Mouse (Mus musculus) limb, embryonic 14.5 days (tissue): ENCODE measurements around the gene Pced1b. TPM values are rescaled to one million over a fixed set of nuclear protein-coding genes. Genes with fewer than 3 reads are reported as not detected.

Experiments
- ATAC-seq: fragments of 200-750 bp; cut with Nextera tagmentation; 2 replicates; pipeline ENCODE4 v1.8.0; 2017; ENCODE audit warnings: low read depth, moderate number of reproducible peaks, moderate TSS enrichment; ENCODE audit not compliant: low FRiP score
- DNase-seq: peaks from one replicate; pipeline ENCODE4 v3.0.0-alpha.2; 2015; ENCODE audit warnings: low spot score
- H3K27ac ChIP-seq: fragments of 300-500 bp; sonication (generic); replicated peaks from 2 replicates; pipeline ENCODE4 v1.5.1; 2014; ENCODE audit warnings: low read depth, mild to moderate bottlenecking, low read length, moderate library complexity, mixed read lengths
- H3K27me3 ChIP-seq: fragments of 300-500 bp; sonication (generic); 2 replicates; pipeline ENCODE4 v1.6.1; 2014; ENCODE audit warnings: low read length, mixed read lengths; ENCODE audit not compliant: control insufficient read depth, insufficient read depth
- H3K36me3 ChIP-seq: fragments of 300-500 bp; sonication (generic); 2 replicates; pipeline ENCODE4 v1.6.1; 2014; ENCODE audit warnings: mild to moderate bottlenecking, low read length, moderate library complexity, mixed read lengths; ENCODE audit not compliant: control insufficient read depth, insufficient read depth
- H3K4me1 ChIP-seq: fragments of 300-500 bp; sonication (generic); 2 replicates; pipeline ENCODE4 v1.6.1; 2014; ENCODE audit warnings: antibody characterized with exemption, low read length, mixed read lengths; ENCODE audit not compliant: control insufficient read depth, insufficient read depth
- H3K4me2 ChIP-seq: fragments of 300-500 bp; sonication (generic); replicated peaks from 2 replicates; pipeline ENCODE4 v1.6.1; 2014; ENCODE audit warnings: low read depth, mild to moderate bottlenecking, low read length, moderate library complexity; ENCODE audit not compliant: severe bottlenecking
- H3K4me3 ChIP-seq: fragments of 300-500 bp; sonication (generic); replicated peaks from 2 replicates; pipeline ENCODE4 v1.5.1; 2014; ENCODE audit warnings: low read length
- H3K9ac ChIP-seq: fragments of 300-500 bp; sonication (generic); 2 replicates; pipeline ENCODE4 v1.6.1; 2014; ENCODE audit warnings: mild to moderate bottlenecking, low read depth, low read length, moderate library complexity; ENCODE audit not compliant: severe bottlenecking
- H3K9me3 ChIP-seq: fragments of 300-500 bp; sonication (generic); 2 replicates; pipeline ENCODE4 v1.6.1; 2016; ENCODE audit warnings: low read length; ENCODE audit not compliant: control insufficient read depth
- POLR2A ChIP-seq: fragments of 200-500 bp; IDR thresholded peaks from 2 replicates; pipeline ENCODE4 v1.8.0; 2012; ENCODE audit warnings: inconsistent platforms, mild to moderate bottlenecking, moderate library complexity, borderline replicate concordance; ENCODE audit not compliant: insufficient read depth, insufficient read length; ENCODE audit errors: extremely low read depth
- WGBS: fragments of 180-500 bp; shearing (Covaris S2); extraction: QIAGEN DNeasy Blood & Tissue Kit; methylation state at CpG from one replicate; pipeline ENCODE4 v1.1.7; 2014; 5-methylcytosine and 5-hydroxymethylcytosine counted together
- polyA plus RNA-seq, 2 experiments: library from polyadenylated mRNA; depleted of rRNA in 1 of 2; stranded (reverse) in 1 of 2; unstranded in 1 of 2; fragments of >200 nt; fragmentation: Nextera tagmentation in 1 of 2; extraction: Ambion mirVana in 1 of 2; gene quantifications; 2 replicates each; pipeline versions ENCODE4 v1.2.1 to v1.2.3; 2012 to 2014

Gene Pced1b
- polyA plus RNA-seq, 2 experiments = 3.8 to 7.9 TPM

GRCm38 (mm10) chr15:97314720-97315421 is 68.0 kb downstream of the Pced1b start:
- Histone ChIP-seq H3K9me3 (no peaks in the 10 kb centered on the region), H3K27ac (no peak overlapping the region), H3K9ac (no peak overlapping the region), H3K4me1 (0 out of 2 replicates have a peak, but pooled peaks cover 5% of the 10 kb centered on the region), H3K27me3 (no peaks in the 10 kb centered on the region), H3K36me3 (no peaks in the 10 kb centered on the region), H3K4me2 (no peak overlapping the region), H3K4me3 (no peak overlapping the region)
- DNase-seq (no peak), ATAC-seq (no peak)
- 81% methylated on average over 14 of the region's 14 CpGs for WGBS
- TF ChIP-seq POLR2A = no peak

- Histone ChIP-seq H3K9me3 (no peaks in the 10 kb centered on the region), H3K4me3 (no peak overlapping the region), H3K4me1 (0 out of 2 replicates have a peak, but pooled peaks cover 5% of the 10 kb centered on the region), H3K27ac (no peak overlapping the region), H3K27me3 (no peaks in the 10 kb centered on the region), H3K9ac (no peak overlapping the region), H3K4me2 (no peak overlapping the region), H3K36me3 (no peaks in the 10 kb centered on the region)
- WGBS = 85% methylated on average over 9 of the region's 9 CpGs
- no peak for DNase-seq
- ATAC-seq = no peak
- no peak for TF ChIP-seq POLR2A
Observed at GRCm38 (mm10) chr15:97315422-97315757, 68.5 kb downstream of the Pced1b start.

GRCm38 (mm10) chr15:97318365-97319001 is 71.6 kb downstream of the Pced1b start:
- DNase-seq (no peak), ATAC-seq (no peak)
- no peaks in the 10 kb centered on the region for H3K36me3 ChIP-seq
- H3K27me3 ChIP-seq = no peaks in the 10 kb centered on the region
- no peaks in the 10 kb centered on the region for H3K9me3 ChIP-seq
- H3K4me2 ChIP-seq = no peak overlapping the region
- no peak overlapping the region for H3K4me3 ChIP-seq
- H3K27ac ChIP-seq = no peak overlapping the region
- 86% methylated on average over 21 of the region's 21 CpGs for WGBS
- H3K9ac ChIP-seq = no peak overlapping the region
- 0 out of 2 replicates have a peak, but pooled peaks cover 5% of the 10 kb centered on the region for H3K4me1 ChIP-seq
- no peak for TF ChIP-seq POLR2A

GRCm38 (mm10) chr15:97322821-97323220 is 75.9 kb downstream of the Pced1b start:
- DNase-seq (no peak), ATAC-seq (no peak)
- H3K4me2 ChIP-seq = no peak overlapping the region
- no peak overlapping the region for H3K4me3 ChIP-seq
- no peaks in the 10 kb centered on the region; the same call in 1 of the 2 replicates for H3K9me3 ChIP-seq
- no peak for TF ChIP-seq POLR2A
- H3K27ac ChIP-seq = no peak overlapping the region
- H3K9ac ChIP-seq = no peak overlapping the region
- no peaks in the 10 kb centered on the region for H3K4me1 ChIP-seq
- no peaks in the 10 kb centered on the region for H3K27me3 ChIP-seq
- H3K36me3 ChIP-seq = no peaks in the 10 kb centered on the region
- WGBS = 62% methylated on average over 5 of the region's 5 CpGs

- H3K4me3 ChIP-seq = no peak overlapping the region
- no peaks in the 10 kb centered on the region; the same call in 1 of the 2 replicates for H3K9me3 ChIP-seq
- no peak for DNase-seq
- H3K27me3 ChIP-seq = no peaks in the 10 kb centered on the region
- no peak for ATAC-seq
- no peak overlapping the region for H3K9ac ChIP-seq
- WGBS = 79% methylated on average over 24 of the region's 24 CpGs
- no peak overlapping the region for H3K27ac ChIP-seq
- H3K4me1 ChIP-seq = no peaks in the 10 kb centered on the region
- no peaks in the 10 kb centered on the region for H3K36me3 ChIP-seq
- H3K4me2 ChIP-seq = no peak overlapping the region
- no peak for TF ChIP-seq POLR2A
Observed at GRCm38 (mm10) chr15:97323466-97323865, 76.6 kb downstream of the Pced1b start.
